Mouse (Mus musculus) intestine, embryonic 14.5 days (tissue): ENCODE measurements around the gene Wdr3. TPM values are rescaled to one million over a fixed set of nuclear protein-coding genes. Genes with fewer than 3 reads are reported as not detected.

Source experiments
- ATAC-seq: fragments of 200-750 bp; cut with Nextera tagmentation; replicated peaks from 2 replicates; pipeline ENCODE4 v1.8.0; 2017; ENCODE audit warnings: low read depth, moderate number of reproducible peaks, moderate TSS enrichment, moderate library complexity; ENCODE audit not compliant: low FRiP score, low TSS enrichment
- DNase-seq: peaks from one replicate; pipeline ENCODE4 v3.0.0-alpha.2; 2018; ENCODE audit warnings: low spot score
- H3K27ac ChIP-seq: fragments of 300-500 bp; sonication (generic); 2 replicates; pipeline ENCODE4 v1.5.1; 2014; ENCODE audit warnings: low read depth, mild to moderate bottlenecking, control low read depth
- H3K27me3 ChIP-seq: fragments of 300-500 bp; sonication (generic); replicated peaks from 2 replicates; pipeline ENCODE4 v1.6.1; 2014; ENCODE audit warnings: low read length, control low read depth; ENCODE audit not compliant: control insufficient read depth, insufficient read depth
- H3K36me3 ChIP-seq: fragments of 300-500 bp; sonication (generic); 2 replicates; pipeline ENCODE4 v1.6.1; 2014; ENCODE audit warnings: low read length, control low read depth; ENCODE audit not compliant: control insufficient read depth, insufficient read depth
- H3K4me1 ChIP-seq: fragments of 300-500 bp; sonication (generic); replicated peaks from 2 replicates; pipeline ENCODE4 v1.6.1; 2014; ENCODE audit warnings: low read length, control low read depth, mixed read lengths; ENCODE audit not compliant: control insufficient read depth, insufficient read depth
- H3K4me2 ChIP-seq: fragments of 300-500 bp; sonication (generic); 2 replicates; pipeline ENCODE4 v1.6.1; 2014; ENCODE audit warnings: low read length
- H3K4me3 ChIP-seq: fragments of 300-500 bp; sonication (generic); 2 replicates; pipeline ENCODE4 v1.5.1; 2014; ENCODE audit warnings: low read depth, low read length, control low read depth, mixed read lengths
- H3K9ac ChIP-seq: fragments of 300-500 bp; sonication (generic); 2 replicates; pipeline ENCODE4 v1.6.1; 2014; ENCODE audit warnings: mild to moderate bottlenecking, low read length
- H3K9me3 ChIP-seq: fragments of 300-500 bp; sonication (generic); 2 replicates; pipeline ENCODE4 v1.6.1; 2016; ENCODE audit warnings: low read length, control low read depth; ENCODE audit not compliant: control insufficient read depth
- WGBS: fragments of 180-500 bp; shearing (Covaris S2); extraction: QIAGEN DNeasy Blood & Tissue Kit; methylation state at CpG from one replicate; pipeline ENCODE4 v1.1.7; 2014; 5-methylcytosine and 5-hydroxymethylcytosine counted together
- polyA plus RNA-seq: library from polyadenylated mRNA; unstranded; fragments of >200 nt; fragmentation: Nextera tagmentation; extraction: Ambion mirVana; gene quantifications from 2 replicates; pipeline ENCODE4 v1.2.1, GENCODE M21; 2014

Wdr3 gene
- polyA plus RNA-seq = 43.5 and 49.4 TPM in 2 replicates

- Histone ChIP-seq H3K4me1 (peaks cover 8% of the 10 kb centered on the region), H3K27me3 (no peaks in the 10 kb centered on the region), H3K27ac (peak within 1 kb of the TSS; percentile 64), H3K4me3 (peak within 1 kb of the TSS; percentile 92), H3K4me2 (peak within 1 kb of the TSS; percentile 78), H3K9me3 (no peaks in the 10 kb centered on the region), H3K36me3 (peaks cover 23% of the 10 kb centered on the region), H3K9ac (peak within 1 kb of the TSS; percentile 68)
- DNase-seq (peak; percentile 92), ATAC-seq (peak; percentile 94)
- under 1% methylated on average over 55 of the region's 55 CpGs for WGBS
Observed at GRCm38 (mm10) chr3:100162315-100163105, at the start of gene Wdr3, which contains the start of gene Gdap2. Wdr3 (minus strand) TSS chr3:100162407. Gdap2 (plus strand) TSS chr3:100162381.

- ATAC-seq = no peak
- Histone ChIP-seq H3K36me3 (peaks cover 42% of the 10 kb centered on the region), H3K4me1 (no peaks in the 10 kb centered on the region), H3K4me2 (no peak overlapping the region), H3K4me3 (no peak overlapping the region), H3K9me3 (no peaks in the 10 kb centered on the region), H3K27me3 (no peaks in the 10 kb centered on the region), H3K27ac (no peak overlapping the region), H3K9ac (no peak overlapping the region)
- no peak for DNase-seq
- 59% methylated on average over 1 of the region's 1 CpGs for WGBS
Observed at GRCm38 (mm10) chr3:100206973-100207372, 44.8 kb upstream of the Wdr3 start.

- no peak overlapping the region for H3K4me3 ChIP-seq
- ATAC-seq = no peak
Observed at GRCm38 (mm10) chr3:100201554-100201953, 39.3 kb upstream of the Wdr3 start.

GRCm38 (mm10) chr3:100194210-100194609 lies 32.0 kb upstream of the Wdr3 start:
- H3K36me3 ChIP-seq = peaks cover 38% of the 10 kb centered on the region
- no peaks in the 10 kb centered on the region for H3K27me3 ChIP-seq
- H3K9me3 ChIP-seq = no peaks in the 10 kb centered on the region
- DNase-seq (no peak), ATAC-seq (no peak)
- no peak overlapping the region for H3K9ac ChIP-seq
- no peak overlapping the region for H3K27ac ChIP-seq
- no peak overlapping the region for H3K4me3 ChIP-seq
- 41% methylated on average over 5 of the region's 5 CpGs for WGBS
- no peaks in the 10 kb centered on the region for H3K4me1 ChIP-seq
- H3K4me2 ChIP-seq = no peak overlapping the region

More at GRCm38 (mm10) chr3:100201554-100201953, 39.3 kb upstream of the Wdr3 start:
- DNase-seq = no peak
- H3K9ac ChIP-seq = no peak overlapping the region
- H3K27ac ChIP-seq = no peak overlapping the region
- no peak overlapping the region for H3K4me2 ChIP-seq
- 89% methylated on average over 7 of the region's 7 CpGs for WGBS
- no peaks in the 10 kb centered on the region for H3K27me3 ChIP-seq
- peaks cover 67% of the 10 kb centered on the region for H3K36me3 ChIP-seq
- H3K9me3 ChIP-seq = no peaks in the 10 kb centered on the region
- H3K4me1 ChIP-seq = no peaks in the 10 kb centered on the region

GRCm38 (mm10) chr3:100189861-100190260 lies 27.7 kb upstream of the Wdr3 start:
- no peak overlapping the region for H3K27ac ChIP-seq
- H3K4me2 ChIP-seq = no peak overlapping the region
- DNase-seq = no peak
- no peaks in the 10 kb centered on the region for H3K27me3 ChIP-seq
- no peak for ATAC-seq
- WGBS = 84% methylated on average over 11 of the region's 11 CpGs
- no peak overlapping the region for H3K4me3 ChIP-seq
- H3K9ac ChIP-seq = no peak overlapping the region
- no peaks in the 10 kb centered on the region for H3K4me1 ChIP-seq
- H3K36me3 ChIP-seq = peaks cover 28% of the 10 kb centered on the region
- H3K9me3 ChIP-seq = no peaks in the 10 kb centered on the region

- ATAC-seq = peak; percentile 66; the same call in 1 of the 2 replicates
- no peaks in the 10 kb centered on the region for H3K9me3 ChIP-seq
- WGBS = 26% methylated on average over 1 of the region's 1 CpGs
- peak; percentile 63 for DNase-seq
- no peaks in the 10 kb centered on the region for H3K27me3 ChIP-seq
- H3K4me1 ChIP-seq = no peaks in the 10 kb centered on the region
- peaks cover 27% of the 10 kb centered on the region for H3K36me3 ChIP-seq
- H3K9ac ChIP-seq = no peak overlapping the region
- no peak overlapping the region for H3K4me3 ChIP-seq
- no peak overlapping the region for H3K27ac ChIP-seq
- H3K4me2 ChIP-seq = no peak overlapping the region
Observed at GRCm38 (mm10) chr3:100189444-100189843, 27.2 kb upstream of the Wdr3 start.

GRCm38 (mm10) chr3:100180471-100180870 lies 18.3 kb upstream of the Wdr3 start:
- ATAC-seq (no peak), DNase-seq (no peak)
- Histone ChIP-seq H3K36me3 (peaks cover 51% of the 10 kb centered on the region), H3K9me3 (no peaks in the 10 kb centered on the region), H3K4me2 (no peak overlapping the region), H3K4me3 (no peak overlapping the region), H3K27ac (no peak overlapping the region), H3K27me3 (no peaks in the 10 kb centered on the region), H3K4me1 (no peaks in the 10 kb centered on the region), H3K9ac (no peak overlapping the region)
- 66% methylated on average over 3 of the region's 3 CpGs for WGBS

- ATAC-seq = no peak
- DNase-seq = no peak
- no peaks in the 10 kb centered on the region for H3K9me3 ChIP-seq
- peaks cover 62% of the 10 kb centered on the region for H3K36me3 ChIP-seq
- H3K4me2 ChIP-seq = no peak overlapping the region
- 80% methylated on average over 2 of the region's 2 CpGs for WGBS
- H3K4me3 ChIP-seq = no peak overlapping the region
- H3K27me3 ChIP-seq = no peaks in the 10 kb centered on the region
- no peak overlapping the region for H3K9ac ChIP-seq
- no peaks in the 10 kb centered on the region for H3K4me1 ChIP-seq
- H3K27ac ChIP-seq = no peak overlapping the region
Observed at GRCm38 (mm10) chr3:100176031-100176430, 13.8 kb upstream of the Wdr3 start.

GRCm38 (mm10) chr3:100164991-100165390 lies 2.8 kb upstream of the Wdr3 start:
- ATAC-seq = no peak
- no peak overlapping the region for H3K27ac ChIP-seq
- no peak overlapping the region for H3K4me2 ChIP-seq

More at GRCm38 (mm10) chr3:100164991-100165390, 2.8 kb upstream of the Wdr3 start:
- peaks cover 8% of the 10 kb centered on the region for H3K4me1 ChIP-seq
- no peak overlapping the region for H3K9ac ChIP-seq
- H3K27me3 ChIP-seq = no peaks in the 10 kb centered on the region
- DNase-seq = no peak
- H3K36me3 ChIP-seq = peaks cover 6% of the 10 kb centered on the region; the same call in 1 of the 2 replicates
- no peak overlapping the region for H3K4me3 ChIP-seq
- no peaks in the 10 kb centered on the region for H3K9me3 ChIP-seq
